Mouse (Mus musculus) limb, embryonic 11.5 days (tissue): ENCODE data around the gene Iqcf1. TPM values are rescaled to one million over a fixed set of nuclear protein-coding genes. Genes with fewer than 3 reads are reported as not detected.
A peak's percentile ranks its signal among the peaks of the same experiment; 100 is the strongest.

Source experiments
- ATAC-seq: fragments of 200-750 bp; cut with Nextera tagmentation; 2 replicates; pipeline ENCODE4 v1.8.0; 2017; ENCODE audit warnings: low read depth; ENCODE audit not compliant: insufficient number of reproducible peaks, low FRiP score, low TSS enrichment
- DNase-seq: peaks from one replicate; pipeline ENCODE4 v3.0.0-alpha.2; 2015; ENCODE audit warnings: low spot score
- H3K27ac ChIP-seq: fragments of 300-500 bp; sonication (generic); replicated peaks from 2 replicates; pipeline ENCODE4 v1.5.1; 2014; ENCODE audit warnings: low read depth, mild to moderate bottlenecking, low read length
- H3K27me3 ChIP-seq: fragments of 300-500 bp; sonication (generic); 2 replicates; pipeline ENCODE4 v1.6.1; 2014; ENCODE audit warnings: mild to moderate bottlenecking, low read length, mixed read lengths; ENCODE audit not compliant: control insufficient read depth, insufficient read depth
- H3K36me3 ChIP-seq: fragments of 300-500 bp; sonication (generic); 2 replicates; pipeline ENCODE4 v1.6.1; 2014; ENCODE audit warnings: mild to moderate bottlenecking, low read length, moderate library complexity, mixed read lengths; ENCODE audit not compliant: control insufficient read depth, insufficient read depth
- H3K4me1 ChIP-seq: fragments of 300-500 bp; sonication (generic); 2 replicates; pipeline ENCODE4 v1.6.1; 2014; ENCODE audit warnings: low read length, mixed read lengths; ENCODE audit not compliant: control insufficient read depth, insufficient read depth
- H3K4me2 ChIP-seq: fragments of 300-500 bp; sonication (generic); 2 replicates; pipeline ENCODE4 v1.6.1; 2014; ENCODE audit warnings: low read depth, mild to moderate bottlenecking, moderate library complexity; ENCODE audit not compliant: severe bottlenecking
- H3K4me3 ChIP-seq: fragments of 300-500 bp; sonication (generic); 2 replicates; pipeline ENCODE4 v1.5.1; 2014; ENCODE audit warnings: low read depth, low read length
- H3K9ac ChIP-seq: fragments of 300-500 bp; sonication (generic); 2 replicates; pipeline ENCODE4 v1.6.1; 2014; ENCODE audit warnings: mild to moderate bottlenecking, low read length
- H3K9me3 ChIP-seq: fragments of 300-500 bp; sonication (generic); 2 replicates; pipeline ENCODE4 v1.6.1; 2016; ENCODE audit warnings: low read length; ENCODE audit not compliant: control insufficient read depth
- WGBS: fragments of 180-500 bp; shearing (Covaris S2); extraction: QIAGEN DNeasy Blood & Tissue Kit; methylation state at CpG from one replicate; pipeline ENCODE4 v1.1.7; 2014; 5-methylcytosine and 5-hydroxymethylcytosine counted together
- polyA plus RNA-seq: library from polyadenylated mRNA; unstranded; fragments of >200 nt; fragmentation: Nextera tagmentation; extraction: Ambion mirVana; gene quantifications from 2 replicates; pipeline ENCODE4 v1.2.1, GENCODE M21; 2014

The Iqcf1 gene
- polyA plus RNA-seq, 1 experiment from 2014 or later = not detected

DNA sequence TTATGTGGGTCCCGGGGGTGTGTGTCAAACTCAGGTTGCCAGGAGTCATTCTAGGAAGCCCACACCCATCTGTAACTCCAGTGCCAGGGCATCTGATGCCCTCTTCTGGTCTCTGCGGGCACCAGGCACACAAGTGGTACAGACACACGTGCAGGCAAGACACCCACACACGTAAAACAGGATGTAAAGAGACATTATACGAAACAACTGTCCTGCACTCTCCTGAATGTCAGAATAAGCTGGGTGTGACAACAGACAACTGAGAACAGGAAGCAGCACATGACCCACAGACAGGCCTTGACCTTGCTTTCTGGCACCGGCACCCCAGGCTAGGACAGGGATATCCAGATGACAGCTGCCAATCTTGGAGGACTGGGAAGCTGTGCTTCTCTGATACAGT, 30.4 kb upstream of the Iqcf1 start:
- H3K9me3 ChIP-seq = no peaks in the 10 kb centered on the region
- ATAC-seq (no peak), DNase-seq (no peak)
- no peaks in the 10 kb centered on the region for H3K36me3 ChIP-seq
- no peak overlapping the region for H3K27ac ChIP-seq
- H3K4me2 ChIP-seq = no peak overlapping the region
- H3K27me3 ChIP-seq = no peaks in the 10 kb centered on the region
- no peak overlapping the region for H3K9ac ChIP-seq
- peaks cover 11% of the 10 kb centered on the region; the same call in 1 of the 2 replicates for H3K4me1 ChIP-seq
- 63% methylated on average over 6 of the region's 6 CpGs for WGBS
- H3K4me3 ChIP-seq = no peak overlapping the region

DNA sequence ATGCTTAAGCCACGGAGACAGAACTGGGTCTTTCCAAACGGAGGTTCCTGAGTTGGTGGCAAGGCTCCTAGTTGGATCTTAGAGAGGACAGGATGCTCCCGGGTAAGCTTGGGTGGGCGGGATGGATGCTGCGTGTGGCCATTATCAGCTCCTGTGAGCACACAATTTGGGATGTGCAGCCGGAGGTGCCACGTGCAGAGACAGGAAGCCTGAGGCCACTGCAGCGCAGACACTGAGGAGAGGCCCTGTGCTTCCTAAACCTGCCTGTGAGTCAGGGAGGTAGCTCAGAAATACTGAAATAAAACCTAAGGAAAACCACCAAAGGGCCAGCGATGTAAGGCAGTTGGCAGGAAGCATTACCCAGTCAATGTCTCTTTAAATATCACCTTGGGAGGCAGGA, 30.0 kb upstream of the Iqcf1 start:
- Histone ChIP-seq H3K27ac (no peak overlapping the region), H3K4me3 (no peak overlapping the region), H3K4me2 (no peak overlapping the region), H3K4me1 (peaks cover 8% of the 10 kb centered on the region; the same call in 1 of the 2 replicates), H3K9ac (no peak overlapping the region), H3K36me3 (no peaks in the 10 kb centered on the region), H3K27me3 (no peaks in the 10 kb centered on the region), H3K9me3 (no peaks in the 10 kb centered on the region)
- 78% methylated on average over 9 of the region's 9 CpGs for WGBS
- DNase-seq (no peak), ATAC-seq (no peak)

DNA sequence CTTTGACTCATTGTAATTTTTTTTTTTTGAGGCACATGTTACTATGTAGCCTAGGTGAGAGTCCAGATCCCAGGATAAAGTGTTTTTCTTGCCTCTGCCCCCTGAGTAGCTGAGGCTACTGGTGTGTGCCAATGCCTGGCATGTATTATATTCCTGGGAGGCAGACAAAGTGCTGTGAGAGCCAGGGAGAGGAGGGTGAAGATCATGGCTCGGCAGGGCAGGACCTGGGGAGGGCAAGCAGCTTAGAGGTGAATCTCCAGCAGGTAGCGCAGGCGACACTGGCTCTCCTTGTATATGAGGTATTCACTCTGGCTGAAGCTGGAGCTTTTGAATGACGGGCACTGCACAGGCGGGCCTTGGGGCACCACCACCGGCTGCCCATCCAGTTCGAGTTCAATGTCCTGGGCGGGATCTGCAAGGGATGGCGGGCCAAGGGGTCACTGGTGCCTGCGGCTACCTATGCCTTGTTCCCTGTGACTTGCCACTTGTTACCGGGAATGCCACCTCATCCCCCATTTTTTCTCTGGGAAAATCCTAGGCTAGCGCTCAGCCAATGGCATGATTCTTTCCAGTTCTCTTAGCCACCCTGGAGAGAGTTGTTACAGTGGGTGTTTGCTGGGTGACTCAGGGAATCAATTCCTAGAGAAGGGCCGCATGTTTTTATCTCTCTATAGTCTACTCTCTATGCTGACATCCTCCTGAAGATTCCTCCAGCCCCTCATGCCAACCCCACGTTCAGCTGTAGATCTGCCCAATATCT, 28.6 kb upstream of the Iqcf1 start:
- no peak for DNase-seq
- H3K9ac ChIP-seq = no peak overlapping the region
- H3K4me3 ChIP-seq = no peak overlapping the region
- H3K9me3 ChIP-seq = no peaks in the 10 kb centered on the region
- H3K27me3 ChIP-seq = no peaks in the 10 kb centered on the region
- no peak for ATAC-seq
- H3K27ac ChIP-seq = no peak overlapping the region
- H3K36me3 ChIP-seq = no peaks in the 10 kb centered on the region
- peaks cover 3% of the 10 kb centered on the region for H3K4me1 ChIP-seq
- peak overlapping the region; percentile 18; the same call in 1 of the 2 replicates for H3K4me2 ChIP-seq
- WGBS = 67% methylated on average over 14 of the region's 14 CpGs

DNA sequence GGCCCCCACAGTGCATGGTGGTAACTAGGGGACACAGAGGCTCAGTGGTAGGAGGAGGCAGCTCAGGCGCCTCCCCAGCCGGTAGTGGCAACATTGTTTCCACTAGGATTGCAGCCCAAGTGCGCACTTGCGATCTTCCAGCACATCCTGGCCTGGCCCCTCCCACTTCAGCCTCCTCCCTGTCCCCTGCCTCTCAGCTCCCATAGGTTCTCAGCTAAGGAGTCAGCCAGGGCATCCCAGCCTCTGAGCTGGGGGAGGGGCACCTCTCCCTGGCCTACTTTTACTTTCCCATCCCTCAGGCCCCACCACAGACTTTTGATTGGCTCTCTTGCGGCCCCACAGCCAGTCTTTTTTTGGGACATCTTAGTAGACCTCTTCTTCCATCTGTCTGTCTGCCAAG, 27.9 kb upstream of the Iqcf1 start:
- WGBS = 11% methylated on average over 5 of the region's 5 CpGs
- H3K27me3 ChIP-seq = no peaks in the 10 kb centered on the region

DNA sequence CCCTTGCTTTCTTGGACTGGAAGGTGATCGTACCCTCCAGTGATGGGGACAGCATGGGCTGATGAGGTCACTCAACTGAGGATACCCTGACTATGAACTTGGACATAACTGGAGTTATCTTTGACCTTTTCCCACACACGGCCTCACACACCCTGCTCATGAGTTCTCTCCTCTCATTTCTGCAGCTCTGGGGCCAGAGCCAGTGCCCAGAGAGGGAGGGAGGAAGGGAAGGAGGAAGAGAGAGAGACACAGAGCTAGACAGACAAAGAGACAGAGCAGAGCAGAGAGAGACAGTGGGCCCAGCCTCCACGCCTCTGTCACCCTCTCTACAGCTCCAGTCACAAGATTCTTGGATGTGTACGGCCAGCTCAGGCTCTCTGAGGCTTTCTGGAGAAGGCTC, 27.4 kb upstream of the Iqcf1 start:
- H3K9ac ChIP-seq = no peak overlapping the region
- peaks cover 3% of the 10 kb centered on the region for H3K4me1 ChIP-seq
- DNase-seq = no peak
- no peaks in the 10 kb centered on the region for H3K27me3 ChIP-seq
- H3K27ac ChIP-seq = no peak overlapping the region
- no peaks in the 10 kb centered on the region for H3K9me3 ChIP-seq
- ATAC-seq = no peak
- no peaks in the 10 kb centered on the region for H3K36me3 ChIP-seq
- H3K4me2 ChIP-seq = no peak overlapping the region
- H3K4me3 ChIP-seq = no peak overlapping the region
- WGBS = 74% methylated on average over 4 of the region's 4 CpGs

More for the DNA sequence above, 27.9 kb upstream of the Iqcf1 start:
- Histone ChIP-seq H3K4me1 (peaks cover 3% of the 10 kb centered on the region), H3K9me3 (no peaks in the 10 kb centered on the region), H3K9ac (no peak overlapping the region), H3K36me3 (no peaks in the 10 kb centered on the region), H3K4me2 (peak overlapping the region; percentile 18; the same call in 1 of the 2 replicates), H3K4me3 (no peak overlapping the region), H3K27ac (no peak overlapping the region)
- no peak for DNase-seq
- ATAC-seq = no peak

DNA sequence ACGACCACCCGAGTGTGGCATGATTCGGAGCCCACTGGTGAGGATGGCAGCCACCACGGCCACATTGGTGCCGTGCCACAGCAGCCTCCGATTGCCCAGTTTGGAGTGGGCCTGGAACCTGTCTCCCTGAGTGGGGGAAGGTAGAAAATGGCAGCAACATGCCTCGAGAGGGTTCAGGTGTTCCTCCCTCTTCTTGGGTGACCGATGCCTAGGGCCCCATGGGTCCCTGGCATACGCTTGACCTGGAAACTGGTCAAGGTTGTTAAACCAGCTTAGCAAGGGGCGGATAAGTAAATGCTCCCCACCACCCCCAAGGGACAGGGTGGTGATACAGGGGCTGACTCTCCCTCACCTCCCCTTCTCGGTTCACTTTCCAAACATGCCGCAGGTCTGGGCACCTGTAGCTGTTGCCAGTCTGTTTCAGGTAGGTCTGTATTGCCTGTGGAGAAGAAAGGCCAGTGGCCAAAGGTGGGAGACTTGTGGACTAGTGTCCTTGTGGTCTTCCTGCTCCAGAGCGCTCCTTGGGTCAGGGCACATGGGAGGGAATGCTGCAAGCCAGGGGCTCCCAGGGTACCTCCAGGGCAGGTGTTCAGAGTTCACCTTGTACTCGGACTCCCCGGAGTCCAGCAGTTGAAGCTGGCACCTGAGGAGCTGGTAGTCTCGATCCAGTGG, 26.6 kb upstream of the Iqcf1 start:
- WGBS = 93% methylated on average over 16 of the region's 16 CpGs
- Histone ChIP-seq H3K9me3 (no peaks in the 10 kb centered on the region), H3K27me3 (no peaks in the 10 kb centered on the region), H3K9ac (no peak overlapping the region), H3K27ac (no peak overlapping the region), H3K36me3 (no peaks in the 10 kb centered on the region), H3K4me3 (no peak overlapping the region), H3K4me1 (peaks cover 10% of the 10 kb centered on the region), H3K4me2 (no peak overlapping the region)
- DNase-seq (no peak), ATAC-seq (no peak)

DNA sequence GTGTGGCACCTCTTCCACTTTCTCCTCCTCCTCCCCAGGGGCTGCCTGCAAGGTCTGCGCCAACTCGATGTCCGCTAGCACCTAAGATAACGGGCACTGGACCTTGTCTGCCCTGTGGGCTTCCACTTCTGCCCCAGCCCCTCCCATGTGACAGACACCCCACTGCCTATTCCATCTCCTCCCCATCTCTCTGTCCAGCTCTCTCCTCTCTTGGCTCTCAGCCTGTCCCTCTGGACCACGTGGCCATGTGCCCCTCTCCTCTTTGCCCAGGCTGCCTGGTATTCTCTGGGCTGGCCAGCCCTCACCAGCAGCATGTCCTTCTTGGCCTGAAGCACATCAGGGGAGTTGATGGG, 26.0 kb upstream of the Iqcf1 start:
- H3K4me3 ChIP-seq = no peak overlapping the region
- H3K9ac ChIP-seq = no peak overlapping the region
- ATAC-seq = no peak
- DNase-seq = no peak
- H3K9me3 ChIP-seq = no peaks in the 10 kb centered on the region
- H3K4me1 ChIP-seq = peaks cover 11% of the 10 kb centered on the region
- no peaks in the 10 kb centered on the region for H3K36me3 ChIP-seq
- no peaks in the 10 kb centered on the region for H3K27me3 ChIP-seq
- 85% methylated on average over 5 of the region's 5 CpGs for WGBS
- H3K4me2 ChIP-seq = no peak overlapping the region
- H3K27ac ChIP-seq = no peak overlapping the region

DNA sequence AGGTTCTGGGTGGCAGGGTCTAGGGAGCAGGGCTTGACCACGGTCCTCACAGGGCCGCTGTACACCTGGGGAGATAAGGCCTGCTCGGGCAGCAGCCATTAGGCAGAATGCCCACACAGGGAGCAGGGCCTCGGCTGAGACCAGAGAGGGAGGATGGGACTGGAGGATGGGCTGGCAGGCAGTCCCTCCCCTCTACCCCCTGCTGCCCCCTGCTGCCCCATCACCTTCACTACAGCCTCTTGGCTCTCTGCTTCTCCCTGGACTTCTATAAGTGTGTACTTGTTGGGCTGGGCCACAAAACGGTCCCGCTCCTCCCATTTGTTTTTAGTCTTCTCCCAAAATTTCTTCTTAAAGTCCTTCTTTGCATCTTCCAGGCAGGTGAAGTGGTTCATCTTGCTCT, 25.3 kb upstream of the Iqcf1 start:
- Histone ChIP-seq H3K9me3 (no peaks in the 10 kb centered on the region), H3K4me2 (no peak overlapping the region), H3K9ac (no peak overlapping the region), H3K4me1 (peaks cover 11% of the 10 kb centered on the region), H3K27me3 (no peaks in the 10 kb centered on the region), H3K4me3 (no peak overlapping the region), H3K36me3 (no peaks in the 10 kb centered on the region), H3K27ac (no peak overlapping the region)
- WGBS = 2% methylated on average over 6 of the region's 6 CpGs
- DNase-seq (peak; percentile 68), ATAC-seq (no peak)
